Mouse (Mus musculus) small intestine, adult 2 months (tissue): ENCODE results near the gene Epb41l2.

Experiments used
- CTCF ChIP-seq: fragments of 200-500 bp; IDR thresholded peaks from 2 replicates; pipeline ENCODE4 v1.5.1; 2012; ENCODE audit warnings: low read depth, mild to moderate bottlenecking, control low read depth, inconsistent platforms, low read length, moderate library complexity, mixed read lengths; ENCODE audit not compliant: insufficient replicate concordance, insufficient read length; ENCODE audit errors: extremely low read depth
- POLR2A ChIP-seq: fragments of 200-500 bp; IDR thresholded peaks from 2 replicates; pipeline ENCODE4 v1.6.1; 2012; ENCODE audit warnings: low read depth, mild to moderate bottlenecking, control low read depth, inconsistent platforms, low read length, moderate library complexity

DNA sequence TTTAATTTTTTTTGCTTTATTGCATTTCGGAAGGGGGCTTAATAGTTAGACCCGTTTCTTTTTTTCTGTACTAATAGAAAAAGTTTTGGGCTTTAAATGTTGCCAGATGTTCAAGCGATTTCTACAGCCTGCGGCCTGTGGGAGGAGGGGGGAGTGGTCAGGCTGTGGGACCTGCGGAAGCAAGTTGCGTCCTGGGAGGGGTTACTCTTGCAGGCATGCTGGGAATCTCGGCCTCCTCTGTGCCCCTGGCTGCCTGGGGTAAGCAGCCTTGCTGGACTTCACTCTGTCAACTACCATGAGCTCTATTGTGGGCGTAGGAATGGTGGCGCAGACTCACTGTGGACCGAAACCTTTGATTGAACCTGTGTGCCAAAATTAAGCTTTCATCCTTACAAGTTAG lies 22.4 kb downstream of the Epb41l2 start:
- no peak for TF ChIP-seq CTCF
- TF ChIP-seq POLR2A: no peak
